In the genomic region with DNA sequence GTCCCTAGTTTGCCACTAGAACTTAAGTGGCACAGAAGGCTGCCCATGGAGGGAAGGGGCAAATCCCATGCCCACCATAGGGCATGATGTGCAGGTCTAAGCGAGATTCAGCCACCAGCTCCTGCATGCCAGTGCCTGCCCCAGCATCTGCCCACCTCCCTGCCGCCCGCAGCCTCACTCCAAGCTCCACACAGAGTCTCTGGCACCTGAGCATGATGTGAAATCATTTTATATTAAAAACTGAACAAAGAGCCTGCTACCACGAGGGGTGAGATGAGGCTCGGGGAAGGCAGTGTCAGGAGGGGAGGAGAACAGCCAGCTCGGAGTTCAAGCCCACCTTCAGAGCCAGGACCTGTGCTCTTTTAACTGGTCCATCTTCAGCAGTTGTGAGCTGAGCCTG, we compare ENCODE assay signal across 27 mouse cellular contexts. TPM values are rescaled to one million over a fixed set of nuclear protein-coding genes. Genes with fewer than 3 reads are reported as not detected.
DNase-seq lines count a peak whose midpoint lies in the region; ATAC-seq and TF ChIP-seq lines count a peak whose summit lies in the region.
"Had no signal": no experiment of that assay in that cellular context is flagged by ENCODE, and none has a peak within 500 bp of the region (broad histone marks: within the 10 kb centered on the region; RNA-seq: fewer than 3 reads in every experiment).

No protein-coding gene starts in this region.

- no peak for TF ChIP-seq CTCF in stomach, postnatal 0 days (IDR thresholded peaks at IDR 0.05; ENCODE audit: low read depth)

- no peak overlapping the region for H3K27ac ChIP-seq in heart, embryonic 12.5 days (ENCODE audit: poor library complexity, severe bottlenecking)
- H3K27ac ChIP-seq in stomach, embryonic 14.5 days (ENCODE audit: low read length): 0 out of 2 replicates have a peak overlapping the region, but pooled peaks have one; percentile 15
- no peak overlapping the region for H3K27ac ChIP-seq in stomach, postnatal 0 days (replicated peaks)
- H3K27ac ChIP-seq: embryonic facial prominence, embryonic 10.5 days; embryonic facial prominence, embryonic 13.5 days; forebrain, embryonic 12.5 days; forebrain, embryonic 15.5 days; heart, embryonic 13.5 days; hindbrain, embryonic 14.5 days; hindbrain, postnatal 0 days had no signal

- H3K9me3 ChIP-seq in heart, embryonic 12.5 days (replicated peaks): no peaks in the 10 kb centered on the region
- H3K9me3 ChIP-seq in stomach, embryonic 14.5 days (ENCODE audit: control insufficient read depth, low read depth, low read length): no peaks in the 10 kb centered on the region
- no peaks in the 10 kb centered on the region for H3K9me3 ChIP-seq in stomach, postnatal 0 days (ENCODE audit: control insufficient read depth, low read length)
- H3K9me3 ChIP-seq: embryonic facial prominence, embryonic 10.5 days; embryonic facial prominence, embryonic 13.5 days; forebrain, embryonic 12.5 days; forebrain, embryonic 15.5 days; heart, embryonic 13.5 days had no signal

- no peak for TF ChIP-seq EP300 in stomach, postnatal 0 days (optimal IDR thresholded peaks at IDR 0.05)

- intact Hi-C loops in heart, postnatal 14 days (cut with DNase I): loop anchor here (10.0 kb wide), 1 partner anchor 196 kb away; no protein-coding TSS in a partner anchor
- intact Hi-C loops in left cerebral cortex, postnatal 4 days (cut with DNase I): no loop called here
- intact Hi-C loops in left cerebral cortex, postnatal 10 days (cut with DNase I): no loop called here

- peaks cover 11% of the 10 kb centered on the region for H3K4me1 ChIP-seq in heart, embryonic 12.5 days (replicated peaks)
- H3K4me1 ChIP-seq in stomach, embryonic 14.5 days (ENCODE audit: control insufficient read depth, insufficient read depth, low read length): peaks cover 29% of the 10 kb centered on the region
- no peaks in the 10 kb centered on the region; the same call in 1 of the 2 replicates for H3K4me1 ChIP-seq in stomach, postnatal 0 days (replicated peaks; ENCODE audit: control insufficient read depth, insufficient read depth)
- H3K4me1 ChIP-seq: forebrain, embryonic 12.5 days had no signal

- 0 out of 2 replicates have a peak overlapping the region, but pooled peaks have one; percentile 6 for H3K9ac ChIP-seq in heart, embryonic 12.5 days
- no peak overlapping the region for H3K9ac ChIP-seq in stomach, embryonic 14.5 days (replicated peaks; ENCODE audit: low read depth, low read length)
- no peak overlapping the region for H3K9ac ChIP-seq in stomach, postnatal 0 days (ENCODE audit: low read length)
- H3K9ac ChIP-seq: embryonic facial prominence, embryonic 13.5 days; forebrain, embryonic 12.5 days; forebrain, embryonic 15.5 days; hindbrain, embryonic 14.5 days had no signal

- no peak overlapping the region for H3K4me3 ChIP-seq in heart, embryonic 12.5 days
- H3K4me3 ChIP-seq in stomach, embryonic 14.5 days (ENCODE audit: low read depth, low read length): no peak overlapping the region
- no peak overlapping the region for H3K4me3 ChIP-seq in stomach, postnatal 0 days (ENCODE audit: low read depth, low read length)
- H3K4me3 ChIP-seq: embryonic facial prominence, embryonic 10.5 days; embryonic facial prominence, embryonic 13.5 days; erythroblast, embryonic 14.5 days; forebrain, embryonic 12.5 days; forebrain, embryonic 15.5 days; heart, embryonic 13.5 days had no signal

- DNase-seq in cerebellum, postnatal 10 days: peak; percentile 65 to 70
- no peak for DNase-seq in cerebellum, postnatal 4 days (ENCODE audit: low spot score in 2 of 2)
- no peak for DNase-seq in heart, postnatal 14 days
- DNase-seq in left cerebral cortex, postnatal 4 days: peak; percentile 17
- no peak for DNase-seq in left cerebral cortex, postnatal 10 days (ENCODE audit: extremely low spot score in 1 of 2, low spot score in 2 of 2)
- no peak for DNase-seq in stomach, postnatal 0 days (ENCODE audit: low spot score)
- DNase-seq: adrenal gland, adult 2 months; adrenal gland, postnatal 14 days; embryo, embryonic 11 days; gastrocnemius, postnatal 25 days; heart, adult 18-20 months had no signal

- WGBS in heart, embryonic 12.5 days: 71% methylated on average over 6 of the region's 6 CpGs
- WGBS in stomach, embryonic 14.5 days: 70% methylated on average over 6 of the region's 6 CpGs
- WGBS in stomach, postnatal 0 days: 57% methylated on average over 6 of the region's 6 CpGs

- H3K4me2 ChIP-seq in heart, embryonic 12.5 days: no peak overlapping the region
- H3K4me2 ChIP-seq in stomach, embryonic 14.5 days (replicated peaks; ENCODE audit: low read depth, low read length): no peak overlapping the region
- no peak overlapping the region for H3K4me2 ChIP-seq in stomach, postnatal 0 days (replicated peaks; ENCODE audit: low read depth)
- H3K4me2 ChIP-seq: embryonic facial prominence, embryonic 13.5 days; forebrain, embryonic 12.5 days; forebrain, embryonic 15.5 days; heart, embryonic 13.5 days; hindbrain, embryonic 14.5 days had no signal

- no peaks in the 10 kb centered on the region for H3K36me3 ChIP-seq in heart, embryonic 12.5 days
- H3K36me3 ChIP-seq in stomach, embryonic 14.5 days (ENCODE audit: control insufficient read depth, insufficient read depth, low read length): peaks cover 3% of the 10 kb centered on the region; the same call in 1 of the 2 replicates
- no peaks in the 10 kb centered on the region; the same call in 1 of the 2 replicates for H3K36me3 ChIP-seq in stomach, postnatal 0 days (ENCODE audit: control insufficient read depth, insufficient read depth, low read length)
- H3K36me3 ChIP-seq: embryonic facial prominence, embryonic 10.5 days; embryonic facial prominence, embryonic 13.5 days; forebrain, embryonic 12.5 days; forebrain, embryonic 15.5 days; heart, embryonic 13.5 days had no signal

- 0 out of 2 replicates have a peak, but pooled peaks cover 7% of the 10 kb centered on the region for H3K27me3 ChIP-seq in heart, embryonic 12.5 days (replicated peaks)
- H3K27me3 ChIP-seq in stomach, embryonic 14.5 days (ENCODE audit: control insufficient read depth, insufficient read depth, low read length): no peaks in the 10 kb centered on the region
- no peaks in the 10 kb centered on the region for H3K27me3 ChIP-seq in stomach, postnatal 0 days (ENCODE audit: control insufficient read depth, insufficient read depth, low read length)
- H3K27me3 ChIP-seq: embryonic facial prominence, embryonic 13.5 days; forebrain, embryonic 12.5 days; forebrain, embryonic 15.5 days; heart, embryonic 13.5 days had no signal

- no peak for ATAC-seq in heart, embryonic 12.5 days (ENCODE audit: insufficient number of reproducible peaks, low FRiP score)
- ATAC-seq in stomach, embryonic 14.5 days (ENCODE audit: insufficient number of reproducible peaks, insufficient read depth, low FRiP score, low read depth): no peak
- no peak for ATAC-seq in stomach, postnatal 0 days (ENCODE audit: low FRiP score, low TSS enrichment)
- ATAC-seq: CD4-positive, CD25-positive, alpha-beta regulatory T cell, adult 4 months; forebrain, embryonic 15.5 days; hindbrain, postnatal 0 days; inflammation-experienced regulatory T-cells, adult 6 months; intestine, embryonic 16.5 days had no signal

RNA-seq across cellular contexts. Expression of a gene that starts 6.2 kb away (rescaled TPM):
- polyA plus RNA-seq in heart, embryonic 12.5 days (2016; fragmentation: Nextera tagmentation; extraction: Ambion mirVana): 0.15 and 0.23 TPM in 2 replicates
- total RNA-seq in heart, postnatal 14 days (2021): 1 to 10 TPM; 2.7 to 5.2 TPM
- not detected for total RNA-seq in left cerebral cortex, postnatal 4 days (2021)
- not detected for total RNA-seq in left cerebral cortex, postnatal 10 days (2021)
- 458 and 479 TPM in 2 replicates for polyA plus RNA-seq in stomach, embryonic 14.5 days (2014; fragmentation: Nextera tagmentation; extraction: Ambion mirVana)
- 1,122 and 1,152 TPM in 2 replicates for polyA plus RNA-seq in stomach, postnatal 0 days (2015; fragmentation: Nextera tagmentation; extraction: Ambion mirVana)
- total RNA-seq: hematopoietic stem cell, adult 5-6 weeks; hindbrain, postnatal 0 days; MEL had no signal
- polyA plus RNA-seq: erythroblast, embryonic 14.5 days; forebrain, embryonic 15.5 days had no signal

RNA-seq across cellular contexts. Expression of a gene that starts 11.2 kb away (rescaled TPM):
- 0.14 TPM in 1 of 2 replicates, not detected in the other for polyA plus RNA-seq in heart, embryonic 12.5 days (2016; fragmentation: Nextera tagmentation; extraction: Ambion mirVana)
- 1 to 10 TPM; 2.8 to 3.5 TPM for total RNA-seq in heart, postnatal 14 days (2021)
- 1 to 10 TPM; 2.4 to 2.7 TPM for total RNA-seq in left cerebral cortex, postnatal 4 days (2021)
- 1 to 10 TPM; 9.0 to 9.2 TPM for total RNA-seq in left cerebral cortex, postnatal 10 days (2021)
- polyA plus RNA-seq in stomach, embryonic 14.5 days (2014; fragmentation: Nextera tagmentation; extraction: Ambion mirVana): 0.78 and 1.7 TPM in 2 replicates
- 0.46 and 0.87 TPM in 2 replicates for polyA plus RNA-seq in stomach, postnatal 0 days (2015; fragmentation: Nextera tagmentation; extraction: Ambion mirVana)
- total RNA-seq: hematopoietic stem cell, adult 5-6 weeks; MEL had no signal
- polyA plus RNA-seq: CD4-positive, CD25-positive, alpha-beta regulatory T cell, adult 4 months; erythroblast, embryonic 14.5 days had no signal

RNA-seq across cellular contexts. Expression of a gene that starts 13.3 kb away (rescaled TPM):
- 927 and 934 TPM in 2 replicates for polyA plus RNA-seq in heart, embryonic 12.5 days (2016; fragmentation: Nextera tagmentation; extraction: Ambion mirVana)
- 100 to 1,000 TPM; 712 to 747 TPM for total RNA-seq in heart, postnatal 14 days (2021)
- total RNA-seq in left cerebral cortex, postnatal 4 days (2021): 1 to 10 TPM; 8.4 to 8.7 TPM
- total RNA-seq in left cerebral cortex, postnatal 10 days (2021): 10 to 100 TPM; 34.1 to 35.5 TPM
- 86.7 and 99.3 TPM in 2 replicates for polyA plus RNA-seq in stomach, embryonic 14.5 days (2014; fragmentation: Nextera tagmentation; extraction: Ambion mirVana)
- polyA plus RNA-seq in stomach, postnatal 0 days (2015; fragmentation: Nextera tagmentation; extraction: Ambion mirVana): 177 and 187 TPM in 2 replicates
- total RNA-seq: MEL had no signal
- polyA plus RNA-seq: CD4-positive, CD25-positive, alpha-beta regulatory T cell, adult 4 months had no signal

RNA-seq across cellular contexts. Expression of a gene that starts 19.1 kb away (rescaled TPM):
- 1.4 and 1.7 TPM in 2 replicates for polyA plus RNA-seq in heart, embryonic 12.5 days (2016; fragmentation: Nextera tagmentation; extraction: Ambion mirVana)
- total RNA-seq in heart, postnatal 14 days (2021): 1 to 10 TPM; 1.1 to 1.3 TPM
- 100 to 1,000 TPM; 108 to 159 TPM for total RNA-seq in left cerebral cortex, postnatal 4 days (2021)
- 100 to 1,000 TPM; 371 to 375 TPM for total RNA-seq in left cerebral cortex, postnatal 10 days (2021)
- polyA plus RNA-seq in stomach, embryonic 14.5 days (2014; fragmentation: Nextera tagmentation; extraction: Ambion mirVana): 35.7 and 42.2 TPM in 2 replicates
- 19.9 and 20.3 TPM in 2 replicates for polyA plus RNA-seq in stomach, postnatal 0 days (2015; fragmentation: Nextera tagmentation; extraction: Ambion mirVana)
- total RNA-seq: MEL had no signal
- polyA plus RNA-seq: C2C12; CD4-positive, CD25-positive, alpha-beta regulatory T cell, adult 4 months; erythroblast, embryonic 14.5 days; inflammation-experienced regulatory T-cells, adult 6 months had no signal

RNA-seq across cellular contexts. Expression of a gene that starts 28.0 kb away (rescaled TPM):
- polyA plus RNA-seq in heart, embryonic 12.5 days (2016; fragmentation: Nextera tagmentation; extraction: Ambion mirVana): 34.8 and 37.3 TPM in 2 replicates
- 10 to 100 TPM; 28.8 to 29.2 TPM for total RNA-seq in heart, postnatal 14 days (2021)
- 10 to 100 TPM; 23.5 to 25.4 TPM for total RNA-seq in left cerebral cortex, postnatal 4 days (2021)
- total RNA-seq in left cerebral cortex, postnatal 10 days (2021): 10 to 100 TPM; 37.2 to 37.5 TPM
- polyA plus RNA-seq in stomach, embryonic 14.5 days (2014; fragmentation: Nextera tagmentation; extraction: Ambion mirVana): 19.9 and 20.2 TPM in 2 replicates
- polyA plus RNA-seq in stomach, postnatal 0 days (2015; fragmentation: Nextera tagmentation; extraction: Ambion mirVana): 13.3 and 16.0 TPM in 2 replicates

Comparison
In these comparisons a context has a peak if more than half of its experiments do, and no peak if none do; other contexts are left out.
1. DNase-seq: peak in cerebellum, postnatal 10 days (2 of 2) and left cerebral cortex, postnatal 4 days (single experiment); none in cerebellum, postnatal 4 days (0 of 2), heart, postnatal 14 days (0 of 2), left cerebral cortex, postnatal 10 days (0 of 2) and stomach, postnatal 0 days (single experiment).
2. RNA of a gene that starts 13.3 kb away (total RNA-seq): 712 to 747 TPM in heart, postnatal 14 days; 34.1 to 35.5 TPM in left cerebral cortex, postnatal 10 days and 8.4 to 8.7 TPM in left cerebral cortex, postnatal 4 days; every median in the first group is over 10 times any median in the second.